Mouse (Mus musculus): ENCODE results near the gene Clec2i. TPM values are rescaled to one million over a fixed set of nuclear protein-coding genes. Genes with fewer than 3 reads are reported as not detected.
A peak's percentile ranks its signal among the peaks of the same experiment; 100 is the strongest.

Gene Clec2i
- polyA plus RNA-seq, 1 experiment from 2014 or later = not detected

GRCm38 (mm10) chr6:128843479-128843992 lies 43.9 kb upstream of the Clec2i start:
- Histone ChIP-seq H3K4me1 (ENCODE audit: control insufficient read depth, insufficient read depth, low read length) (peaks cover 7% of the 10 kb centered on the region), H3K4me2 (ENCODE audit: low read depth, low read length) (peak overlapping the region; percentile 63), H3K27me3 (ENCODE audit: control insufficient read depth, insufficient read depth, low read length) (no peaks in the 10 kb centered on the region), H3K9ac (replicated peaks; ENCODE audit: low read depth, low read length) (peak overlapping the region; percentile 56), H3K9me3 (ENCODE audit: control insufficient read depth, low read length) (no peaks in the 10 kb centered on the region), H3K27ac (ENCODE audit: low read depth, low read length) (peak overlapping the region; percentile 81; the same call in 1 of the 2 replicates), H3K36me3 (ENCODE audit: control insufficient read depth, insufficient read depth, low read length) (no peaks in the 10 kb centered on the region), H3K4me3 (ENCODE audit: low read depth, low read length) (peak overlapping the region; percentile 48)
- WGBS = under 1% methylated on average over 22 of the region's 22 CpGs
- ATAC-seq (ENCODE audit: low read depth) = peak; percentile 61

GRCm38 (mm10) chr6:128844131-128844530 lies 43.3 kb upstream of the Clec2i start:
- Histone ChIP-seq H3K27ac (ENCODE audit: low read depth, low read length) (no peak overlapping the region), H3K9ac (replicated peaks; ENCODE audit: low read depth, low read length) (peak overlapping the region; percentile 8; the same call in 1 of the 2 replicates), H3K4me2 (ENCODE audit: low read depth, low read length) (peak overlapping the region; percentile 63), H3K9me3 (ENCODE audit: control insufficient read depth, low read length) (no peaks in the 10 kb centered on the region), H3K4me1 (ENCODE audit: control insufficient read depth, insufficient read depth, low read length) (peaks cover 7% of the 10 kb centered on the region), H3K4me3 (ENCODE audit: low read depth, low read length) (peak overlapping the region; percentile 48), H3K36me3 (ENCODE audit: control insufficient read depth, insufficient read depth, low read length) (no peaks in the 10 kb centered on the region), H3K27me3 (ENCODE audit: control insufficient read depth, insufficient read depth, low read length) (no peaks in the 10 kb centered on the region)
- ATAC-seq (ENCODE audit: low read depth) = no peak
- 41% methylated on average over 8 of the region's 8 CpGs for WGBS

GRCm38 (mm10) chr6:128844586-128845080 lies 42.8 kb upstream of the Clec2i start:
- no peaks in the 10 kb centered on the region for H3K9me3 ChIP-seq (ENCODE audit: control insufficient read depth, low read length)
- WGBS = 86% methylated on average over 5 of the region's 5 CpGs
- no peaks in the 10 kb centered on the region for H3K36me3 ChIP-seq (ENCODE audit: control insufficient read depth, insufficient read depth, low read length)
- no peak overlapping the region for H3K9ac ChIP-seq (replicated peaks; ENCODE audit: low read depth, low read length)
- no peak overlapping the region for H3K27ac ChIP-seq (ENCODE audit: low read depth, low read length)
- H3K4me1 ChIP-seq (ENCODE audit: control insufficient read depth, insufficient read depth, low read length) = peaks cover 7% of the 10 kb centered on the region
- H3K4me3 ChIP-seq (ENCODE audit: low read depth, low read length) = peak overlapping the region; percentile 48; the same call in 1 of the 2 replicates
- H3K4me2 ChIP-seq (ENCODE audit: low read depth, low read length) = no peak overlapping the region
- no peaks in the 10 kb centered on the region for H3K27me3 ChIP-seq (ENCODE audit: control insufficient read depth, insufficient read depth, low read length)
- ATAC-seq (ENCODE audit: low read depth) = no peak

GRCm38 (mm10) chr6:128845319-128845979 lies 41.9 kb upstream of the Clec2i start:
- ATAC-seq (ENCODE audit: low read depth) = no peak
- Histone ChIP-seq H3K9me3 (ENCODE audit: control insufficient read depth, low read length) (no peaks in the 10 kb centered on the region), H3K27me3 (ENCODE audit: control insufficient read depth, insufficient read depth, low read length) (no peaks in the 10 kb centered on the region), H3K4me3 (ENCODE audit: low read depth, low read length) (no peak overlapping the region), H3K36me3 (ENCODE audit: control insufficient read depth, insufficient read depth, low read length) (no peaks in the 10 kb centered on the region), H3K4me1 (ENCODE audit: control insufficient read depth, insufficient read depth, low read length) (peaks cover 7% of the 10 kb centered on the region), H3K4me2 (ENCODE audit: low read depth, low read length) (no peak overlapping the region), H3K27ac (ENCODE audit: low read depth, low read length) (no peak overlapping the region), H3K9ac (replicated peaks; ENCODE audit: low read depth, low read length) (no peak overlapping the region)
- 35% methylated on average over 7 of the region's 7 CpGs for WGBS

- H3K27ac ChIP-seq (ENCODE audit: low read depth, low read length) = no peak overlapping the region
- H3K36me3 ChIP-seq (ENCODE audit: control insufficient read depth, insufficient read depth, low read length) = no peaks in the 10 kb centered on the region
- ATAC-seq (ENCODE audit: low read depth) = no peak
- no peaks in the 10 kb centered on the region for H3K27me3 ChIP-seq (ENCODE audit: control insufficient read depth, insufficient read depth, low read length)
- H3K4me2 ChIP-seq (ENCODE audit: low read depth, low read length) = no peak overlapping the region
- peaks cover 7% of the 10 kb centered on the region for H3K4me1 ChIP-seq (ENCODE audit: control insufficient read depth, insufficient read depth, low read length)
- H3K4me3 ChIP-seq (ENCODE audit: low read depth, low read length) = no peak overlapping the region
- 78% methylated on average over 6 of the region's 9 CpGs for WGBS
- H3K9ac ChIP-seq (replicated peaks; ENCODE audit: low read depth, low read length) = no peak overlapping the region
- H3K9me3 ChIP-seq (ENCODE audit: control insufficient read depth, low read length) = no peaks in the 10 kb centered on the region
Observed at GRCm38 (mm10) chr6:128845998-128846542, 41.3 kb upstream of the Clec2i start.

GRCm38 (mm10) chr6:128847401-128847800 lies 40.0 kb upstream of the Clec2i start:
- 93% methylated on average over 4 of the region's 4 CpGs for WGBS
- no peaks in the 10 kb centered on the region for H3K36me3 ChIP-seq (ENCODE audit: control insufficient read depth, insufficient read depth, low read length)
- no peaks in the 10 kb centered on the region for H3K27me3 ChIP-seq (ENCODE audit: control insufficient read depth, insufficient read depth, low read length)
- no peak for ATAC-seq (ENCODE audit: low read depth)
- H3K4me3 ChIP-seq (ENCODE audit: low read depth, low read length) = no peak overlapping the region
- H3K9ac ChIP-seq (replicated peaks; ENCODE audit: low read depth, low read length) = no peak overlapping the region
- no peak overlapping the region for H3K27ac ChIP-seq (ENCODE audit: low read depth, low read length)
- H3K4me2 ChIP-seq (ENCODE audit: low read depth, low read length) = no peak overlapping the region
- no peaks in the 10 kb centered on the region for H3K9me3 ChIP-seq (ENCODE audit: control insufficient read depth, low read length)
- H3K4me1 ChIP-seq (ENCODE audit: control insufficient read depth, insufficient read depth, low read length) = peaks cover 7% of the 10 kb centered on the region

- Histone ChIP-seq H3K27ac (ENCODE audit: low read depth, low read length) (no peak overlapping the region), H3K9me3 (ENCODE audit: control insufficient read depth, low read length) (no peaks in the 10 kb centered on the region), H3K4me1 (ENCODE audit: control insufficient read depth, insufficient read depth, low read length) (0 out of 2 replicates have a peak, but pooled peaks cover 2% of the 10 kb centered on the region), H3K4me3 (ENCODE audit: low read depth, low read length) (no peak overlapping the region), H3K4me2 (ENCODE audit: low read depth, low read length) (no peak overlapping the region), H3K9ac (replicated peaks; ENCODE audit: low read depth, low read length) (no peak overlapping the region), H3K36me3 (ENCODE audit: control insufficient read depth, insufficient read depth, low read length) (no peaks in the 10 kb centered on the region), H3K27me3 (ENCODE audit: control insufficient read depth, insufficient read depth, low read length) (no peaks in the 10 kb centered on the region)
- ATAC-seq (ENCODE audit: low read depth) = no peak
- 59% methylated on average over 2 of the region's 2 CpGs for WGBS
Observed at GRCm38 (mm10) chr6:128849902-128850301, 37.5 kb upstream of the Clec2i start.

GRCm38 (mm10) chr6:128850671-128851070 lies 36.7 kb upstream of the Clec2i start:
- ATAC-seq (ENCODE audit: low read depth) = no peak

GRCm38 (mm10) chr6:128851151-128851550 lies 36.2 kb upstream of the Clec2i start:
- no peak for ATAC-seq (ENCODE audit: low read depth)
- Histone ChIP-seq H3K27me3 (ENCODE audit: control insufficient read depth, insufficient read depth, low read length) (no peaks in the 10 kb centered on the region), H3K4me3 (ENCODE audit: low read depth, low read length) (no peak overlapping the region), H3K4me2 (ENCODE audit: low read depth, low read length) (no peak overlapping the region), H3K4me1 (ENCODE audit: control insufficient read depth, insufficient read depth, low read length) (no peaks in the 10 kb centered on the region), H3K9me3 (ENCODE audit: control insufficient read depth, low read length) (no peaks in the 10 kb centered on the region), H3K36me3 (ENCODE audit: control insufficient read depth, insufficient read depth, low read length) (no peaks in the 10 kb centered on the region), H3K27ac (ENCODE audit: low read depth, low read length) (no peak overlapping the region), H3K9ac (replicated peaks; ENCODE audit: low read depth, low read length) (no peak overlapping the region)
- WGBS = 85% methylated on average over 2 of the region's 2 CpGs

More at GRCm38 (mm10) chr6:128850671-128851070, 36.7 kb upstream of the Clec2i start:
- Histone ChIP-seq H3K27ac (ENCODE audit: low read depth, low read length) (no peak overlapping the region), H3K36me3 (ENCODE audit: control insufficient read depth, insufficient read depth, low read length) (no peaks in the 10 kb centered on the region), H3K9me3 (ENCODE audit: control insufficient read depth, low read length) (no peaks in the 10 kb centered on the region), H3K27me3 (ENCODE audit: control insufficient read depth, insufficient read depth, low read length) (no peaks in the 10 kb centered on the region), H3K4me2 (ENCODE audit: low read depth, low read length) (no peak overlapping the region), H3K4me1 (ENCODE audit: control insufficient read depth, insufficient read depth, low read length) (no peaks in the 10 kb centered on the region), H3K4me3 (ENCODE audit: low read depth, low read length) (no peak overlapping the region), H3K9ac (replicated peaks; ENCODE audit: low read depth, low read length) (no peak overlapping the region)
- 80% methylated on average over 2 of the region's 2 CpGs for WGBS
